20 mouse cellular contexts compared by ENCODE assay signal in genomic region chr11:118378656-118379055, GRCm38 (mm10). TPM values are rescaled to one million over a fixed set of nuclear protein-coding genes. Genes with fewer than 3 reads are reported as not detected.
"Had no signal": no experiment of that assay in that cellular context is flagged by ENCODE, and none has a peak within 500 bp of the region (broad histone marks: within the 10 kb centered on the region; RNA-seq: fewer than 3 reads in every experiment).

No protein-coding gene starts in this region.

- H3K4me3 ChIP-seq: kidney, embryonic 15.5 days; limb, embryonic 12.5 days; limb, embryonic 15.5 days; midbrain, embryonic 12.5 days; midbrain, embryonic 15.5 days; neural tube, embryonic 13.5 days had no signal

- DNase-seq: kidney, adult 2 months; kidney, postnatal 14 days; kidney, postnatal 4 days; left cerebral cortex, postnatal 4 days; liver, postnatal 0 days; lung, embryonic 14.5 days; right cerebral cortex, adult 18-20 months; right cerebral cortex, postnatal 14 days; right cerebral cortex, postnatal 4 days; thymus, adult 18-20 months had no signal

- H3K27ac ChIP-seq: kidney, embryonic 15.5 days; limb, embryonic 12.5 days; limb, embryonic 15.5 days; liver, embryonic 14.5 days; midbrain, embryonic 12.5 days; midbrain, embryonic 15.5 days; neural tube, embryonic 13.5 days; stomach, postnatal 0 days had no signal

RNA-seq across cellular contexts. Expression of gene C1qtnf1, which starts 49.3 kb away (rescaled TPM):
- total RNA-seq: megakaryocyte, adult 5-6 weeks; neutrophil, adult 5-6 weeks had no signal
